Mouse (Mus musculus) heart, embryonic 10.5 days (tissue): ENCODE measurements at regions not wholly inside any gene's neighbourhood (a gene's known extent, or its start where the extent isn't known, plus 50 kb on each side); places are given as distances from the start of the nearest gene placed in this dataset.

ENCODE experiments used
- DNase-seq: peaks from one replicate; pipeline ENCODE4 v3.0.0-alpha.2; 2017; ENCODE audit warnings: low spot score
- H3K27ac ChIP-seq: fragments of 300-500 bp; sonication (generic); 2 replicates; pipeline ENCODE4 v1.5.1; 2016; ENCODE audit warnings: mild to moderate bottlenecking
- H3K27me3 ChIP-seq: fragments of 300-500 bp; sonication (generic); 2 replicates; pipeline ENCODE4 v1.6.1; 2016; ENCODE audit warnings: mild to moderate bottlenecking; ENCODE audit not compliant: poor library complexity, insufficient read depth, severe bottlenecking
- H3K36me3 ChIP-seq: fragments of 300-500 bp; sonication (generic); 2 replicates; pipeline ENCODE4 v1.6.1; 2016; ENCODE audit warnings: mild to moderate bottlenecking, moderate library complexity
- H3K4me1 ChIP-seq: fragments of 300-500 bp; sonication (generic); 2 replicates; pipeline ENCODE4 v1.6.1; 2016; ENCODE audit warnings: mild to moderate bottlenecking
- H3K4me3 ChIP-seq: fragments of 300-500 bp; sonication (generic); 2 replicates; pipeline ENCODE4 v1.5.1; 2016; ENCODE audit warnings: mild to moderate bottlenecking, moderate library complexity
- H3K9me3 ChIP-seq: fragments of 300-500 bp; sonication (generic); 2 replicates; pipeline ENCODE4 v1.6.1; 2016; ENCODE audit warnings: mild to moderate bottlenecking, moderate library complexity
- WGBS: fragments of 180-500 bp; shearing (Covaris S2); methylation state at CpG from one replicate; pipeline ENCODE4 v1.1.7; 2016; 5-methylcytosine and 5-hydroxymethylcytosine counted together

DNA sequence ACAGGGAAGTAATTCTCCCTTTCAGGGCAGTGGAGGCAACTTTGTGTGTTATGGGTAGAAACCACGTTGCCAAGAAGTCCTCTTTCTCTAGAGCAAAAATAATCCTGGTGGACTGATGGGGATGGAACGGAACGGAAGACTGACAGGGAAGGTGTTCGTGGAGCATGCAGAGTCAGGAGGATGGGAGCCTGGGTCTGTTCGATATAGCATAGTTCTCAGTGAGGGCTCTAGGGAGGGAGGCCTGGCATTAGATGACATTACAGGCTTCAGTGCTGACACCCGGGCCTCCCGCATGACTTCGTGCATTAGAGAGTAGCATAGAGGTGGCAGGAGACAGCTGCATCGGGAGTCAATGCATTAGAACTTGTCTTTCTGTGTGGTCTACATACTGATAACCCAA is 211.1 kb downstream of the Etnk1 start:
- Histone ChIP-seq H3K4me3 (no peak overlapping the region), H3K36me3 (no peaks in the 10 kb centered on the region), H3K4me1 (peaks cover 3% of the 10 kb centered on the region; the same call in 1 of the 2 replicates), H3K27ac (no peak overlapping the region), H3K9me3 (no peaks in the 10 kb centered on the region), H3K27me3 (no peaks in the 10 kb centered on the region)
- DNase-seq = peak; percentile 60
- 89% methylated on average over 9 of the region's 9 CpGs for WGBS

DNA sequence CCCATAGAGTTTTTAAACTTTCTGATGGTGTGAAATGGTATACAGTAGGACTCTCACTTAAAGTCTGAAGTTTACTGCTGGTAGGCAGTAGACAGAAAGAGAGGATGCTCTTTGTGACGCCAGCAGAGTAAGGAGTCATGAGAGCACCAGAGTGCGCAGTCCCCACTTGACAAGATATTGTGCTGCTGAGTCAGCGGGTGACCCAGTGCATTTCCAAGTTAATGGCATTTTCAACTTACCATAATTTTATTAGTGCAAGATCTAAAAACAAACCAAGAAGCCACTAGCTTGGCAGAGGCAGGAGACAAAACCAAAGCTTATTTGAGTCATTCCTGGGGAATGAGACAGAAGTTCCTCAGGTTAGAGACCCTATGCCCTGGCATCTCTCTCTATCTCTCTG is 213.5 kb downstream of the Etnk1 start:
- Histone ChIP-seq H3K27ac (no peak overlapping the region), H3K36me3 (no peaks in the 10 kb centered on the region), H3K27me3 (no peaks in the 10 kb centered on the region), H3K9me3 (no peaks in the 10 kb centered on the region), H3K4me1 (no peaks in the 10 kb centered on the region), H3K4me3 (no peak overlapping the region)
- 95% methylated on average over 3 of the region's 3 CpGs for WGBS
- DNase-seq = peak; percentile 48

DNA sequence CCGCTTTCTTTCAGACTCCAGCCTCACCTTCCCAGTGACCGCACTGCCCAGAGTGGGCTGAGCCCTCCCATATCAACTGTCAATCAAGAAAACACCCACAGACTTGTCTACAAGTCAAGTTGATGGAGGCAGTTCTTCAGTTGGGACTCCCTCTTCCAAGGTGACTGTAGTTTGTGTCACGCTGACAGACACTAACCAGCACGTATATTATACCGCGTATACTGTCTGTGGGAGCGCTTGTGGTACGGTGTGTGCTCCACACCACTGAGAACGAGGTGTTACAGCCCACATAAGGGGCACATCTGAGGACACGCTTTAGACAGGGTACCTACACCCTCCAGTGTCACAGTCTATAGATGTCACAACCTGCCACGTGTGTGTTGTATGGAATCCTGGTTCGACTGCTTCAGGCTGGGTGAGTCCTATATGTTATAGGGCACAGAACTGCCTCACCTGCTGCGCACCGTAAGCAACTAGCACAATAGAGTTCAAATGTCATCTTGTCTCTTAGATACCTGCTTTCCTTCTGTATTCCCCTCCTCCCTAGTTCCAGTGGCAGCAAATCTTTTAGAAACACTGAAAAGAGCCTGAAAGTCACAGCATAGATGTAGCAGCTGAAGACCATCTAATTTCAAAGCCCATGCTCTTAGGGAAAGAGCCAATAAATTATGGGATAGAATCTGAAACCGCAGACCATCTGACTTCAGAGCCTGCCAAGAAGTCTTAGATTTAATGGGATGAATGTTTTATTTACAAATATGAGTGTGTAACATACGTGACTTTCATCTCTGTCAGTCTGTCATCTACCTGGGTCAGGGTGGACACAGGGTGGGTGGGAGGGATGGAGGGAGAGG is 219.8 kb downstream of the Etnk1 start:
- Histone ChIP-seq H3K27ac (no peak overlapping the region), H3K4me1 (no peaks in the 10 kb centered on the region), H3K27me3 (no peaks in the 10 kb centered on the region), H3K36me3 (no peaks in the 10 kb centered on the region), H3K9me3 (no peaks in the 10 kb centered on the region), H3K4me3 (no peak overlapping the region)
- DNase-seq = no peak
- 88% methylated on average over 16 of the region's 16 CpGs for WGBS

DNA sequence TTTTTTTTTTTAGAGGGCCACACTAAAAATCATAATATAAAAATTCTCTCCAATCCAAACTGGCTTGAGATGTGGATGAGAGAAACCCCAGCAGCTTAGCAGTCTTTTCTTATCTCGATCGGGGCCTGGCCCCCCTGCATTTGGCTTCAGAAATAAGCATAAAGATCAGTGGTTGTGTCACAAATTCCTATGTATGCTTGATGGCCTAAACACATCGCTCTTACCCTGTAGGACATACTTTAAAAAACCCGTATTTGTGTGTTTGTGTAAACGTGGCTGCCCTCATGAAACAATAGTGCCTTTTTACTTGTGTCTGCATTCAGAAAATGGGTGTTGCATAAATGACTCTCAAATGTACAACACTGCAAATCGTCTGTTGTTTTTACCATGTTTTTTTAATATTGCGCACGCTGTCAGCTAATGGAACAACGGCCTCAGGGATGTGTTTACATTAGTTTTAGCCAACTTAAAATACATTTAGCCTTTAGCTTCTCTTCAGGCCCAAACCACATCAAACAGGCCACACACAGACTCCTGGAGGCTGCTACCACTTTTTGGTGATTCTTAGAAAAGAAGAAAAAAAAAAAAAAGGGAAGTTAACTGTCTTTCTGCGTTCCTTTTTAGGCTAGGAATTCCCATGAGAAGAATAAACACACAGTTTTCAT is 226.7 kb downstream of the Etnk1 start:
- Histone ChIP-seq H3K4me3 (no peak overlapping the region), H3K4me1 (no peaks in the 10 kb centered on the region), H3K9me3 (no peaks in the 10 kb centered on the region), H3K27me3 (no peaks in the 10 kb centered on the region), H3K36me3 (no peaks in the 10 kb centered on the region), H3K27ac (no peak overlapping the region)
- 78% methylated on average over 10 of the region's 10 CpGs for WGBS
- DNase-seq = no peak

DNA sequence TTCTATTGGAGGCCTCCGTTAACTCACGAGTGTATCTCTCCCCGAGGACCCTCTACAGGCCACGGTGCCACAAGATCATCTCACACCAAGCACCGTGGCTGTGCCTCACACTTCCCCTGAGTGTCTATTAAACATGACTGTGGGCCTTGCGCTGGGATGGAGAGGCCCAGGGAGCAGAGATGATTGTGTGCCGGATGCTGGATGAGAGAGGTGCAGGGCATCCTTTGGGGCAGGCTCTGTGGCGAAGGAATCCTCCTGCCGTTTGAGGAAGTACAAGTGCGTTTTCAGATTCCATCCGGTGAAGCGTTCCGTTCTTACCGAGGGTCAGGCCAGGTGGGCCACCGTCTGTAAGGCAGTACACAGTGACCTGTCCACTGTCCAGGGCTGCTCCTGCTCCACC is 227.4 kb downstream of the Etnk1 start:
- H3K4me1 ChIP-seq = no peaks in the 10 kb centered on the region
- no peak overlapping the region for H3K4me3 ChIP-seq
- no peak overlapping the region for H3K27ac ChIP-seq
- H3K9me3 ChIP-seq = no peaks in the 10 kb centered on the region
- H3K27me3 ChIP-seq = no peaks in the 10 kb centered on the region
- H3K36me3 ChIP-seq = no peaks in the 10 kb centered on the region
- WGBS = 88% methylated on average over 15 of the region's 15 CpGs
- no peak for DNase-seq

DNA sequence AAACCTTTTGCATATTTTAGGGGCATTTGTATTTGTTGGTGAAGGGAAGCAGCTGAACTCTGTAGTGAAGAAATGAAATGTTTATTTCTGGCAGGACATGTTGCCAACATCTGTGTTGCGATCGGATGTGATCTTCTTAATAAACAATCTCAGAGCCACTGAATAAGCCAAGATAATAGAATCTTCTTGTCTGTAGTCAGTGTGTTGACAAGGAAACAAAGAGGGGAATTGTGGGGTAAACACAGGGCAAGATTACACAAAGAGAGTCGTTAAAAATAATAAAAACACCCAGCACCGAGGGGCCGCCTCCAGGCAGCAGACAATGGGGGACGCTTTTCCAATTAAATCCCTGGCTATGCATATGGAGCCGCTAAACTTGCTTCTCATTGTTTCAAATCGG is 234.4 kb downstream of the Etnk1 start:
- DNase-seq = peak; percentile 28
- 58% methylated on average over 8 of the region's 8 CpGs for WGBS
- Histone ChIP-seq H3K4me1 (no peaks in the 10 kb centered on the region), H3K4me3 (no peak overlapping the region), H3K27me3 (no peaks in the 10 kb centered on the region), H3K9me3 (no peaks in the 10 kb centered on the region), H3K27ac (no peak overlapping the region), H3K36me3 (no peaks in the 10 kb centered on the region)

DNA sequence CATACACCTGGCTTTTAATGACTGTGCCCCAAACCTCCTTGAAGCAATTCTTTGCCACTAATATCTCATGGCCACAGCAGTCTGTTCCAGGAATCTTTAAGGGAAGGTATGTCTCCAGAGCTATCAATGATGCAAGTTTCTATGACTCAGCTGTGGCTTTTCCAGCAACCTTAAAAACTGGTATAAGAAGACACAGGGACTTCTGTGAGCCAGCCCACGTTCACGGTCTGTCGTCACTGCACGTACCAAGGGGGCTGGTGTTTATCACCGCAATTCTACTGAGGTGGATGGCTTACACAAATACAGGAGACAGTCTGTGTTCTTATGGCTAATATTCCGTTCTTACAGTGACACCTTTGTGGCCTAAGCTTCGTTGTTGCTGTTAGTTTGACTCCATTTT is 234.9 kb downstream of the Etnk1 start:
- no peaks in the 10 kb centered on the region for H3K36me3 ChIP-seq
- WGBS = 67% methylated on average over 7 of the region's 7 CpGs
- H3K4me3 ChIP-seq = no peak overlapping the region
- DNase-seq = peak; percentile 24
- no peak overlapping the region for H3K27ac ChIP-seq
- no peaks in the 10 kb centered on the region for H3K4me1 ChIP-seq
- no peaks in the 10 kb centered on the region for H3K27me3 ChIP-seq
- H3K9me3 ChIP-seq = no peaks in the 10 kb centered on the region

DNA sequence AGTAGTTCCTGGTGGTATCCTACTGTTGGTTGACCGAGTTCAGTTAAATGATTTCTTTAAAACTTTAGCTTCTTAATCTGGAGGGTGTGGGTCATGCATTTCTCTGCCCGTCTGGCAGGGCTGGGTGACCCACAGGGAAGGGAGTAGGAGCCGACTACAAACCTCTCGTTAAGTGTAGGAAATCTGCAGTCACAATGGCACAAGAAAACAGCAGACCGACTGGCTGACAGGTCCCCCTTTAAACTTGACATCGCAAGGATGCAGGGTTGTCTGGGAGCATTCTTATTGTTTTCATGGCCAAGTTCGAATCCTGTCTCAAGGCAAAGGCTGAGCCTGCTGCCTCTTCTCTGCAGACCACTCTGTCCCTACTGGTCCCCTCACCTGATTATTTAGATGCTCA is 235.7 kb downstream of the Etnk1 start:
- Histone ChIP-seq H3K27me3 (no peaks in the 10 kb centered on the region), H3K4me3 (no peak overlapping the region), H3K9me3 (no peaks in the 10 kb centered on the region), H3K27ac (no peak overlapping the region), H3K36me3 (no peaks in the 10 kb centered on the region), H3K4me1 (no peaks in the 10 kb centered on the region)
- 77% methylated on average over 7 of the region's 7 CpGs for WGBS
- DNase-seq = peak; percentile 57

DNA sequence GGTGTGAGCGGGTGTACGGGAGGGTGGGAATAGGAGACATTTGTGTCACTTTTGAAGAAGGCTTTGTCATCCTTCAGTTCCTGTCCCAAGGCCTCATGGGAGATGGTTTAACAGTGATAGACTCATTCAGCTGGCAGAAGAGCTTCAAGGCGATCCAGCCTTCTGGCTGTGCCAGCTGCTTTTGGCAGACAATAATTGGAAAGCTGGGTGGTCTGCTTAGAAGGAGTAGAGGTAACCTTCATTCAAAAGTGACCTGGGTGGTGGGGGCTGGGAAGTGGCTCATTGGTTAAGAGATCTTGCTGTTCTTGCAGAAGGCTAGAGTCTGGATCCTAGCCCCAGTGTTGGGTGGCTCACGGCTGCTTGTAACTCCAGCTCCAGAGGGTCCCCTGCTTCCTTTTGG is 237.5 kb downstream of the Etnk1 start:
- Histone ChIP-seq H3K27me3 (no peaks in the 10 kb centered on the region), H3K4me1 (no peaks in the 10 kb centered on the region), H3K9me3 (no peaks in the 10 kb centered on the region), H3K36me3 (no peaks in the 10 kb centered on the region), H3K27ac (no peak overlapping the region), H3K4me3 (no peak overlapping the region)
- 85% methylated on average over 4 of the region's 4 CpGs for WGBS
- peak; percentile 70 for DNase-seq

DNA sequence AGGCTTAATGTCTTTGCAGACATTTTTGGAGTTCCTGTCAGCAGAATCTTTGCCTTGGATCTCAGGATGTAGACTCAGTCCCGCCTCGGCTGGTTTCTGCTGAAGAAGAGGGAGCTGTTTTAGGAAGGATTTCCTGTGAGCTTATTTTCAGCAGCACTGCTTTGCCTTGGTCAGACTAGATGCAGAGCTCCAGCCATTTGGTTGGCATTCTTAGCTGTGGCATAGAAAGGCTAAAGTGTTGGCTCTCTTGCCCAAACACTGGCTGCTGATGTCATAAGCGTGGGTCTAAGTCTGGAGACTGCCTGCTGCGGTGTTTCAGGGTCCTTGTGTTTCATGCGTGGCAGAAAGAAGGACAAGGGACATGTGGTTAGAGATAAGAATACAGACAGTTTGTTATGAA is 245.0 kb downstream of the Etnk1 start:
- no peak overlapping the region for H3K4me3 ChIP-seq
- WGBS = 71% methylated on average over 5 of the region's 5 CpGs
- no peak overlapping the region for H3K27ac ChIP-seq
- DNase-seq = peak; percentile 56
- H3K9me3 ChIP-seq = no peaks in the 10 kb centered on the region
- no peaks in the 10 kb centered on the region for H3K4me1 ChIP-seq
- H3K36me3 ChIP-seq = no peaks in the 10 kb centered on the region
- H3K27me3 ChIP-seq = no peaks in the 10 kb centered on the region

DNA sequence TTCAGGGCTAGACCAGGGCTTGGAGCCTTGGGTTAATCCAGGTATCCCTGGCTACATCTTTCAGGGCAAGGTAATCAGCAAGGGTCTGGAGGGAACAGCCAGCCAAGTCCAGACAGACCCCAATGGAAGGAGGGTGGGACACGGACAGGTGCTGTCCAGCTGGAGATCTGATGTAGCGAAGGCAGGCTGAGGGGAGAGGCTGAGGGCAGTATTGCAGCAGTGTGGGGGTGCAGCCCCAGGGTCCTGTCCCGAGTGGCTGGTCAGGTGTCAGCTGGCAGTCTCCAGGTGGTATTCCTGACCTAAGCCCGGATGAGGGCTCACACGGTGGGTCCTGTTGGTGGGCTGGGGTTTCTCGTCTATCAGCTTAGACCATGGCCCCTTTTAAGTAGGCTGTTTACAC is 245.7 kb downstream of the Etnk1 start:
- H3K27me3 ChIP-seq = no peaks in the 10 kb centered on the region
- DNase-seq = peak; percentile 60
- no peak overlapping the region for H3K27ac ChIP-seq
- H3K36me3 ChIP-seq = no peaks in the 10 kb centered on the region
- H3K9me3 ChIP-seq = no peaks in the 10 kb centered on the region
- no peak overlapping the region for H3K4me3 ChIP-seq
- H3K4me1 ChIP-seq = no peaks in the 10 kb centered on the region
- 86% methylated on average over 6 of the region's 6 CpGs for WGBS

DNA sequence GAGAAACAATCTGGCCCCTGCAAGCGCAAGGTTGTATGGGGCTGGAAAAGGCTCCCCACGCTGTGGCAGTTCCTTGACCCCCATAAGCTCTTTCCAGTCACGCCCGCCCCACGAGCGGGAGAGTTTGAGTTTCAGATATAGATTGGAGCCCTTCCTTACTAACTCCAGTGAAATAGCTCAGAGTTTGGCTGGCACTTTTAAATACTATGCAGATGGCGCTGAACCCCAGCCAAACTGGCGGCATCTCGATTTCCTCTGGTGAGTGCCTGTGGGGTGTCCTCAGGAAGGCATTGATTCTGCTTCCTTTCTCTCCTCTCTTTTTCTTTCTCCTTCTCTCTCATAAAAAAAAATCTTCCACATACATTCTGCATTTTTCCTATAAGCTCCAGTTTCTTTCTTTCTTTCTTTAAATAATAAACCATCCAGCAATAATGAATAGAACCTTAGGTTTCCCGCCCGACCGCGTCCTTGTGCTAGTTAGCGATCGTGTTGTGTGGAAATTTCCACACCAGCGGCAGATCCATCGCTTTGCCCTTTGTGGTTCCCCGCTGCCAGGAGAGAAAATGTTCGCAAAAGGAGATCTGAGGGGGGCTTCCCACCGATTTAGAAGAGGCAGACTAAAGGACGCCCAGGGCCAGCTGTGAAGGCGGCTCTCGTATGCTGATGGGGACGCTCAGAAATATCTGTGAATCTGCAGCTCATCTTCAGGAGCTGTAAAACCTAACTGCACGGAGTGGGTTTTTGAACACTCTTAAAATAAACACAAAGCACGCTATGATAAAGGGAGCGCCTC is 247.8 kb downstream of the Etnk1 start:
- Histone ChIP-seq H3K27me3 (no peaks in the 10 kb centered on the region), H3K27ac (no peak overlapping the region), H3K4me3 (no peak overlapping the region), H3K36me3 (no peaks in the 10 kb centered on the region), H3K9me3 (no peaks in the 10 kb centered on the region), H3K4me1 (no peaks in the 10 kb centered on the region)
- 83% methylated on average over 27 of the region's 27 CpGs for whole genome bisulfite sequencing
- peak; percentile 48 for DNase-seq

DNA sequence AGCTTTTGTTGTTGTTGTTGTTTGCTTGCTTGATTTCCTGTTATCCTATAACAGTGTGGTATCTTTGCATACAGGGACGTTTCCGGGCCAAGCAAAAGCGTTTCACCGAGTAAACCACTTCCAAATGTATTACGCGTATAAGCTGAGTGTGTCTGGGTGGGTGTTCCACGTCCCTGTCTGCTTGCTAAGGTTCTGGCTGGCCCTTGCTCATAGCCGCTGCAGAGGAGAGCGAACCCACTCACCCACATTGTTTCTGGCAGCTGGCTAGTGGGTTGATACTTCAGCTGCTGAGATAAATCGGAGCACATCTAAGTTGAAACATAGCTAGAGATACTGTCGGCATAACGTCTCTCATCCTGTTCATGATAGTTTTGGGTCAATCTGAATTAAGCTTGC is 248.4 kb downstream of the Etnk1 start:
- DNase-seq = peak; percentile 43
- H3K36me3 ChIP-seq = no peaks in the 10 kb centered on the region
- H3K27ac ChIP-seq = no peak overlapping the region
- no peaks in the 10 kb centered on the region for H3K9me3 ChIP-seq
- no peaks in the 10 kb centered on the region for H3K27me3 ChIP-seq
- no peaks in the 10 kb centered on the region for H3K4me1 ChIP-seq
- no peak overlapping the region for H3K4me3 ChIP-seq
- WGBS = 88% methylated on average over 12 of the region's 12 CpGs
